Mouse (Mus musculus) olfactory bulb, adult 2 months (tissue): ENCODE measurements at regions not wholly inside any gene's neighbourhood (a gene's known extent, or its start where the extent isn't known, plus 50 kb on each side); places are given as distances from the start of the nearest gene placed in this dataset.

ENCODE experiments used
- CTCF ChIP-seq: fragments of 200-500 bp; IDR thresholded peaks from 2 replicates; pipeline ENCODE4 v1.5.1; 2012; ENCODE audit warnings: low read depth, mild to moderate bottlenecking, low read length, moderate library complexity; ENCODE audit not compliant: insufficient read depth
- POLR2A ChIP-seq: fragments of 200-500 bp; IDR thresholded peaks from 2 replicates; pipeline ENCODE4 v1.6.1; 2012; ENCODE audit warnings: mild to moderate bottlenecking, low read depth, low read length, moderate library complexity; ENCODE audit not compliant: insufficient read depth

GRCm38 (mm10) chr14:62220770-62221169 is 71.6 kb upstream of the Rnaseh2b start:
- TF ChIP-seq CTCF (no peak), POLR2A (no peak)
